Mouse (Mus musculus) right cerebral cortex, adult 18-20 months (tissue): ENCODE measurements around the gene Ltbp1.

Experiments used
- DNase-seq: peaks from one replicate; pipeline ENCODE4 v3.0.0; 2022; ENCODE audit warnings: mixed read lengths

Gene Ltbp1

DNA sequence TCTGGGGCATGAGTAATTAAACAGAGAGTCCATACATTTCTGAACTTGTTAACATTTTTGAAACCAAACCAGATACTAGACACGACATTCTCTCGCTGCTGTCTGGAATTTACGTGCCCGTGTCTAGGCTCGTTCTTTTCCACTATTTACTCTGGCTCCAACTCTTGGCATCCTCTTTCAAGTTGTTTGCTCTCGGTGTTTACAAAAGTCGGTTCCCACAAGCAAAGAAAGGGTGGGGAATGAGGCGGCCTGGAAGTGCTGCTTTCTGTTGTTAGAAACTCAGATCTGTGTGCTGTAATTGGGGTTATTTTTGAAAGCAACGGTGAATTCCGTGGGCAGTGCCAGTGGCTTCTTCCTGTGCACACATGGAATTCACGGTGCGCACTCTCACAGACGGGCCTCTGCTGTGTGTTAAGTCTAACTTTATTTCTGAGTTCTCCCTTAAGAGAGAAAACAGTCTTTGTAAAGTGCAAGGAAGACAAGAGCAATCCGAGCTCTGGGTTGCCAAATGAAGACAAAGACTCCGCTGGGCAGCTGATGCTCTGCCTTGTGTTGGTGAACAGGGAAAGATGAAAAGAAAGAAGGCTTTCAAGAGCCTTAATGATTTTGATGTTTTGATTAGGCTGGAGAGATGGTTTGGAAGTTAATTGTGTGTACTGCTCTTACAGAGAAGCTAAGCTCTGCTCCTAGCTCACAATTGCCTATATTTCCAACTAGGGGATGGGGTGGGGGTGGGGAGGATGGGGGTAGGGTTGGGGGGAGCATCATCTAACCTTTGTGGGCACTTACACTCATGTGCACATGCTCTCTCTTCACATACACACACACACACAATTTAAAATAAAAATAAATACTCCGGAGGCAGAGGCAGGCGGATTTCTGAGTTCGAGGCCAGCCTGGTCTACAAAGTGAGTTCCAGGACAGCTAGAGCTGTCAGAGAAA lies 302.0 kb downstream of the Ltbp1 start:
- DNase-seq: no peak

- DNase-seq: peak; percentile 7
Measured at GRCm38 (mm10) chr17:75317106-75317505, 311.7 kb downstream of the Ltbp1 start.

GRCm38 (mm10) chr17:75323229-75323628 lies 317.9 kb downstream of the Ltbp1 start:
- DNase-seq: no peak

- DNase-seq: no peak
Measured at GRCm38 (mm10) chr17:75323766-75324165, 318.4 kb downstream of the Ltbp1 start.

DNA sequence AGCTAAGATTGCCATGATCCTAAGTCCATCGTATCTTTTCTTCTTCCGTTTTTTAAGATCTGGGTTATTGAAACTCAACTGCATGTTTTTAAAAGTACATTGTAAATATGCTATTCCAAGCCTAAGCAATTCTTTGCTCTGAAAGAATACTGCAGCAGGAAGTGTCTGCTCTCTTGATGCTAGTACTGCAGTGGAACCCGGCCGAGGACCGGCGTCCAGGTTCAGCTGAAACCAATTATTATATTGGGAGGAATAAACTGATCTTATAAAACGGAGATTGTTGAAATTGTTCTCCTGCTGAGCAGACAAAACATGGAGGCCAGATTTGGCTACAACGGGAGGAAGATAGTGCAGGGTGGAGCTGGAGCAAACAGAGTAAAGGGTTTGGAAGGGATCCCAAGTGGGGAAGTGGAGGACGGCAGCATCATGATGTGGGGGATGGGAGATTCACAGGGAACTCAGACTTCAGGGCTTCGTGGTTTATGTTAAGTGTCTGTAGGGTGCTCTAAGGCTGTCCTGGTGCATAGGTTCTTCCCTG lies 322.8 kb downstream of the Ltbp1 start:
- DNase-seq: no peak

DNA sequence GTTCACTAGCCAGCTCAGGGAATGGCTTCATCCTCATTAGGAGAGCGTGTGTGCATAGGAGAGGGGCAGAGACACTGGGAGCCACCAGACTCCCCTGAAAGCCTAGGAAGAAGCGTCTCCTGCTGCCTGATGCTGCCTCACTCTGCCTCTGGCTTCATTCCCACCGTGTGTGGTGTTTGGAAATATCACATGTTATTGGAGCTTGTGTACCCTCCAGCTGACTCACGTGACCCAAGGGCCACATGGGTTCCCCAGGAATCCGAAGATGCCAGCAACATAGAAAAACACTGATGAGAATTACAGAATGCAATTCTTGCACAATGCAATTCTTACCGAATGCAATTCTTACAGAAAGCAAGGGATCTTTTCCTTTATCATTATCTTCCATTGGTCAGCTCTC lies 325.0 kb downstream of the Ltbp1 start:
- DNase-seq: no peak

DNA sequence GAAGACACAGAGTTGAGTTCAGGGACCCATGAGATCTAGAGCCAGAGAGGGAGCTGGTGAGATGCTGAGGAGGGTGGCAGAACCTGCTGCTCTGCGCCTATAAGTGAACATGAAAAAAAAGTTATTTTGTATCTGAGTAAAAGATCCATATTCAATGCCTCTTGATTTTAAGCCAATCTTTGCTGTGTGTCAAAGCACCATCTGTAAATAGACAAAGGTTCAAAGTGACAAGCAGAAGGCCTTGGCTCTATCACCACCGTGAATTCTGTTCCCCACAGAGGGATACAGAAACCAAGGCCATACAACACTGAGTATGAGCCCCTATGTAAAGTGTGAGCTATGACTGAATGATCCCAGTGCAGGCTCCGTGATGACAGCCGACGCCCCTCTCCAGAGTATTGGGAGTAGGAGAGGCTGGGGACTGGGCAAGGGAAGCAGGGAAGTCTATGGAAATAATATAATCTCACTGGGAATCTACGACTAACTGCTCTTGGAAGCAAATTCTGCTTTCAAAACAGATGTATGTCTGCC lies 326.1 kb downstream of the Ltbp1 start:
- no peak for DNase-seq

DNA sequence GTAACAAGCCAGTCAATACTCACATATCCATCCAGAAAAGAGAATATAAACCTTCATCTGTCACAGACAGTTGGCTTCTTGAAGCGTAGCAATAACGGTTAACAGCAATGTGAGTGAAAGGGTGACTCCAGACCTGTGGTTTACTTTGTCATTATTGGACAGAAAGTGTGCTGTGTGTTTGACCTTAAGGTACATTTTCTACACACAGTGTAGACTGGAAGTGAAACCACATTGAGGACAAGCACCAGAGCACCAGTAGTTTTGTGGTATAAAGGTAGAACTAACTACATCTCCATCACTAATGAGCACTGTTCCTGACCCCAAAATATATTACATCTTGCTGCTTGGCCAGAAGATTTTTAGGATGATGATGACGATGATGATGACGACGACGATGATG lies 326.9 kb downstream of the Ltbp1 start:
- no peak for DNase-seq

DNA sequence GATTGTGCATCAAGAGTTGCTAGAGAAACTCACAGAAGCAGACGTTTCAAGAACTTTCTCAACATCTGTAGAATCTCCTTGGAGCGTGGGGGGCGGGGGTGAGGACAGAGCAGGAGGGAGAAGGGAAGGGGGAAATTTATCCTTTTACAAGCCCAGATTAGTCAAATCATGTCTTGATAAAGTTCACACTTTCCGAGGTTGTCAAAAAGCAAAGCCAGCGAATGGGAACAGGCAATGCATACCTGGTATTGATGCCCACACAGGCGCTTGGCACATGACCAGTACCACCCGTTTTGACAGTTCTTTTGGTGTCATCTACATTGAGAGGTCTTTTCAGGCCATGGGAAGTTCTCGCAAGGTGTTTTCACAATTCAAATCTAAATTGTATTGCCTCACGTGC lies 327.6 kb downstream of the Ltbp1 start:
- no peak for DNase-seq

GRCm38 (mm10) chr17:75333759-75334158 lies 328.4 kb downstream of the Ltbp1 start:
- DNase-seq: no peak

DNA sequence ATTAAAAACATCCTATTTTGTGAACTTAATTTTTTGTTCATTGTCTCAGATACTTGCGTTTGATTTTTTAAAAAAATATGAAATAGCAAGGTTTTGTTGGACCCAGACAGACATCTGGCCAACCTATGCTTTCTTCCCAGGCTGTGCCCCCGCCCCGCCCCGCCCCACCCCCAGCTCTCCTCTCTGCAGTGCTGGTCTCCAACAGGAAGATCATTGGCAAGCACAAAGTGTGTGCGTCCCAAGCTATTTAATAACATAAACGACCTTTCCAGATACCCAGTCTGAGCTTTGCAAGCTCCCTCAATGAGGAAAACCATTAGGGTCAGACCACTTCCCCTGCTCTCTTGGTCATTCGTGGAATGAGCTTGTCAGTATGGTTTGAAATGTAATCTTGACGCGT lies 330.3 kb downstream of the Ltbp1 start:
- DNase-seq: no peak

- no peak for DNase-seq
Measured at GRCm38 (mm10) chr17:75341227-75341626, 335.9 kb downstream of the Ltbp1 start.

DNA sequence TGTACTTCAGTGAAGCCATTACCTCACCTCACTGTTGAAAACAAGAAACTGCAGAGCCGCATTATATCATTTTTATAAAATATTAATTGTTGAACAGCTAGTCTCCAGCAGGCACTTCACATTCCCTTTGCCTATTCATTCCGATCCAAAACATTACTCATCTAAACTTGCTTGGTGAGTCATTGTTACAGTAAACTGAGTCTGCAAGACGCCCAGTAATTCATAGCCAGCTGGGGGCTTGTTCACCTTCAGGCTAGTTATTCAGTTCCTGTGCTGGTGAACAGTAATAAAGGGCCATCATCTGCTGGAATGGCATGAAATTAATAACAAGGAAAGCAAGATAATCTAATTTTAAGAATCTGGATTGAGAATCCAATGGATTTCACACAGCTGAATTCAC lies 339.7 kb downstream of the Ltbp1 start:
- DNase-seq: no peak

GRCm38 (mm10) chr17:75347414-75347813 lies 342.0 kb downstream of the Ltbp1 start:
- DNase-seq: no peak

GRCm38 (mm10) chr17:75349109-75349508 lies 343.7 kb downstream of the Ltbp1 start:
- DNase-seq: peak; percentile 68

- no peak for DNase-seq
Measured at GRCm38 (mm10) chr17:75349602-75350001, 344.2 kb downstream of the Ltbp1 start.

DNA sequence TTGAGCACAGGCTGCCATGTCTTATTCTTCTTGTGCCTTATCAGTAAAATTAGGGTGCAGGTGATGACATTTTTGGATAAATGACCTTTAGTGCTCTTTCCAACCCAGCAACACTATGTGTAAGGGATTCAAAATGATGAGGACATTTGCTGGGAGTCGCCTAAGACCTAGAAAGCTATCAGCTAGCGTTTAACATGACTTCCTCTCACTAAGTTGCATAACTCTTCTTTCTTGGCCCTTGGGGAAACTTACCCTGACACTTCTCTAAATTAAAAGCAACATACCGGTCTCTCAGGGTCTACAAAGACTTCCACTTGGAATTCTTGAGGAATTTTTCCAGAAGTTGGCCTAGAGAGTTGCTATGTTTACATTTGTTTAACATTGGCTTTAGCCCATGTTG lies 348.0 kb downstream of the Ltbp1 start:
- DNase-seq: no peak

GRCm38 (mm10) chr17:75355431-75355830 lies 350.1 kb downstream of the Ltbp1 start:
- no peak for DNase-seq

- DNase-seq: no peak
Measured at GRCm38 (mm10) chr17:75360111-75360510, 354.7 kb downstream of the Ltbp1 start.

GRCm38 (mm10) chr17:75366332-75366731 lies 361.0 kb downstream of the Ltbp1 start:
- DNase-seq: no peak

DNA sequence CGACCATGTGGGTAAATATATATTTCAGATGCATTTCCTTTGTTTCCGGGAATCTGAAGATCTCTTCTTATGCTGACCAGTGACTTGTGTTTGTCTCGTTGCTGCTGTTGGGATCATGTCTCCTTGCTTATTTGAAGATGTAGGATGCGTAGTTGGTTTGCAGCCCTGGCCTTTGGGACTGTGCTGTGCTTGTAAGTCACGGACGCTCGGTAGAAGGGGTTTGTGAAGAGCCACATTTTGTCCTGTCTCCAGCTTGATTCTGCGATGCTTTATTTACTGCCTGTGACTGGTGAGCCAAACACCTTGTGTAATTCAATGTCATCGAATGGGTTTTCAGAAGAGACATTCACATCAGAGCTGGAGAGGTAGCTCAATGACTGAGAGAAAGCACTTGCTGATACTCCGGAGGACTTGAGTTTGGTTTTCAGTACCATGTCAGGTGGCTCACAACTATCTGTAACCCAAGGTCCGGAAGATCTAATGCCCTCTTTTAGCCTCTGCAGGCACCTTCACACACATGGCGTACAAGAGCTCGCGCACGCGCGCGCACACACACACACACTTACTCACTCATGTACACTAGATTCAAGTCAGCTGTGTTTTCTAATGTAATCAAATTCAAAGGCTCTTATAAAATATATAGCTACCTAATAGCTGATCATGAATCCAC lies 362.3 kb downstream of the Ltbp1 start:
- DNase-seq: no peak

- DNase-seq: no peak
Measured at GRCm38 (mm10) chr17:75368580-75368979, 363.2 kb downstream of the Ltbp1 start.

- DNase-seq: no peak
Measured at GRCm38 (mm10) chr17:75369351-75369750, 364.0 kb downstream of the Ltbp1 start.

- no peak for DNase-seq
Measured at GRCm38 (mm10) chr17:75370120-75370519, 364.8 kb downstream of the Ltbp1 start.
